Mouse (Mus musculus) CH12.LX (cell line): ENCODE data around the gene Tbc1d10a. TPM values are rescaled to one million over a fixed set of nuclear protein-coding genes. Genes with fewer than 3 reads are reported as not detected.

Experiments
- DNase-seq: peaks from one replicate; pipeline ENCODE4 v3.0.0-alpha.2; 2013; ENCODE audit errors: extremely low read depth
- H3K27ac ChIP-seq: 2 replicates; pipeline ENCODE4 v1.5.1; 2012; ENCODE audit warnings: low read depth, mild to moderate bottlenecking, control low read depth, moderate library complexity; ENCODE audit not compliant: insufficient read depth
- H3K27me3 ChIP-seq: replicated peaks from 2 replicates; pipeline ENCODE3; 2012; ENCODE audit warnings: inconsistent platforms
- H3K36me3 ChIP-seq, 2 experiments: replicated peaks in 1 of 2; 2 replicates each; pipeline versions ENCODE3 to v1.6.1; 2012; ENCODE audit warnings: inconsistent platforms in 1 of 2, low read length in 1 of 2, mild to moderate bottlenecking in 1 of 2, mixed read lengths in 1 of 2, moderate library complexity in 1 of 2; ENCODE audit not compliant: control insufficient read depth in 1 of 2, insufficient read depth in 1 of 2
- H3K4me1 ChIP-seq, 2 experiments: 2 replicates each; pipeline ENCODE4 v1.6.1; 2012; ENCODE audit warnings: inconsistent platforms in 1 of 2, moderate library complexity in 1 of 2; ENCODE audit not compliant: insufficient read depth in 2 of 2, control insufficient read depth in 1 of 2
- H3K4me2 ChIP-seq: 2 replicates; pipeline ENCODE4 v1.6.1; 2012; ENCODE audit warnings: low read depth, mild to moderate bottlenecking, control low read depth; ENCODE audit not compliant: poor library complexity, insufficient read depth, severe bottlenecking
- H3K4me3 ChIP-seq, 3 experiments: fragments of 150-350 bp in 1 of 3; sonication (generic) in 1 of 3; replicated peaks in 1 of 3; 2 replicates each; pipeline versions ENCODE3 to v1.5.1; 2011 to 2012; ENCODE audit warnings: low read depth in 2 of 3, low read length in 2 of 3, mild to moderate bottlenecking in 2 of 3, moderate library complexity in 2 of 3, control low read depth in 1 of 3, improper control_type of control experiment in 1 of 3, inconsistent platforms in 1 of 3, mixed read lengths in 1 of 3; ENCODE audit not compliant: poor library complexity in 1 of 3
- H3K79me2 ChIP-seq: replicated peaks from 2 replicates; pipeline ENCODE4 v1.6.1; 2012; ENCODE audit warnings: mild to moderate bottlenecking, moderate library complexity; ENCODE audit not compliant: control insufficient read depth, poor library complexity, insufficient read depth, severe bottlenecking; ENCODE audit errors: extremely low read depth
- H3K9ac ChIP-seq: 2 replicates; pipeline ENCODE4 v1.6.1; 2012; ENCODE audit warnings: low read depth, mild to moderate bottlenecking, control low read depth, moderate library complexity; ENCODE audit not compliant: insufficient read depth
- H3K9me3 ChIP-seq: replicated peaks from 2 replicates; pipeline ENCODE3; 2012; ENCODE audit warnings: low read length, inconsistent platforms, mixed read lengths
- CHD1 ChIP-seq: IDR thresholded peaks from 2 replicates; pipeline ENCODE4 v1.6.1; 2012; ENCODE audit warnings: low read depth, low read length, improper control_type of control experiment, inconsistent platforms
- CHD2 ChIP-seq: IDR thresholded peaks from 2 replicates; pipeline ENCODE4 v1.6.1; 2011; ENCODE audit warnings: low read length, improper control_type of control experiment
- CTCF ChIP-seq, 2 experiments: IDR thresholded peaks in 1 of 2; conservative IDR thresholded peaks in 1 of 2; 2 replicates each; pipeline ENCODE4 v1.5.1; 2011 to 2012; ENCODE audit warnings: low read depth in 2 of 2, low read length in 2 of 2, improper control_type of control experiment in 1 of 2, inconsistent platforms in 1 of 2, mild to moderate bottlenecking in 1 of 2, moderate library complexity in 1 of 2
- ELF1 ChIP-seq: IDR thresholded peaks from 2 replicates; pipeline ENCODE4 v1.6.1; 2014; ENCODE audit warnings: low read depth, mild to moderate bottlenecking, inconsistent platforms, low read length, improper control_type of control experiment
- EP300 ChIP-seq: IDR thresholded peaks from 2 replicates; pipeline ENCODE4 v1.6.1; 2011; ENCODE audit warnings: low read length, improper control_type of control experiment
- GABPA ChIP-seq: IDR thresholded peaks from 2 replicates; pipeline ENCODE4 v1.6.1; 2012; ENCODE audit warnings: low read depth, low read length, improper control_type of control experiment, inconsistent platforms; ENCODE audit not compliant: insufficient replicate concordance
- JUN ChIP-seq: IDR thresholded peaks from 2 replicates; pipeline ENCODE4 v1.6.1; 2011; ENCODE audit warnings: low read depth, mild to moderate bottlenecking, low read length, improper control_type of control experiment, moderate library complexity; ENCODE audit not compliant: insufficient read depth
- JUND ChIP-seq: conservative IDR thresholded peaks from 2 replicates; pipeline ENCODE4 v1.6.1; 2011; ENCODE audit warnings: low read depth, low read length, improper control_type of control experiment
- KAT2A ChIP-seq: IDR thresholded peaks from 2 replicates; pipeline ENCODE4 v1.6.1; 2012; ENCODE audit warnings: low read length, improper control_type of control experiment, inconsistent platforms; ENCODE audit not compliant: insufficient replicate concordance
- MAFK ChIP-seq: IDR thresholded peaks from 2 replicates; pipeline ENCODE4 v1.6.1; 2011; ENCODE audit warnings: low read length, improper control_type of control experiment; ENCODE audit not compliant: insufficient replicate concordance
- MAX ChIP-seq: IDR thresholded peaks from 2 replicates; pipeline ENCODE4 v1.6.1; 2011; ENCODE audit warnings: low read length, improper control_type of control experiment
- MEF2A ChIP-seq: IDR thresholded peaks from 2 replicates; pipeline ENCODE4 v1.6.1; 2014; ENCODE audit warnings: low read depth, mild to moderate bottlenecking, inconsistent platforms, low read length, improper control_type of control experiment, borderline replicate concordance
- MXI1 ChIP-seq: IDR thresholded peaks from 2 replicates; pipeline ENCODE4 v1.6.1; 2011; ENCODE audit warnings: mild to moderate bottlenecking, low read depth, low read length, improper control_type of control experiment
- NELFE ChIP-seq: IDR thresholded peaks from 2 replicates; pipeline ENCODE4 v1.6.1; 2011; ENCODE audit warnings: low read depth, low read length, improper control_type of control experiment
- NRF1 ChIP-seq: IDR thresholded peaks from 2 replicates; pipeline ENCODE4 v1.6.1; 2014; ENCODE audit warnings: low read depth, mild to moderate bottlenecking, inconsistent platforms, low read length, improper control_type of control experiment, moderate library complexity
- POLR2A ChIP-seq: IDR thresholded peaks from 2 replicates; pipeline ENCODE4 v1.6.1; 2011; ENCODE audit warnings: low read depth, mild to moderate bottlenecking, improper control_type of control experiment, low read length
- RAD21 ChIP-seq: IDR thresholded peaks from 2 replicates; pipeline ENCODE4 v1.6.1; 2011; ENCODE audit warnings: low read depth, mild to moderate bottlenecking, low read length, improper control_type of control experiment, moderate library complexity
- RCOR1 ChIP-seq: conservative IDR thresholded peaks from 2 replicates; pipeline ENCODE4 v1.6.1; 2012; ENCODE audit warnings: low read depth, mild to moderate bottlenecking, inconsistent platforms, low read length, improper control_type of control experiment
- SIN3A ChIP-seq: IDR thresholded peaks from 2 replicates; pipeline ENCODE4 v1.6.1; 2012; ENCODE audit warnings: low read length, improper control_type of control experiment, inconsistent platforms
- SMC3 ChIP-seq: IDR thresholded peaks from 2 replicates; pipeline ENCODE4 v1.6.1; 2011; ENCODE audit warnings: low read depth, low read length, improper control_type of control experiment
- TBP ChIP-seq: conservative IDR thresholded peaks from 2 replicates; pipeline ENCODE4 v1.6.1; 2011; ENCODE audit warnings: low read depth, low read length, improper control_type of control experiment
- TCF12 ChIP-seq: IDR thresholded peaks from 2 replicates; pipeline ENCODE4 v1.6.1; 2014; ENCODE audit warnings: low read depth, mild to moderate bottlenecking, inconsistent platforms, low read length, improper control_type of control experiment
- ZC3H11A ChIP-seq: IDR thresholded peaks from 2 replicates; pipeline ENCODE4 v1.6.1; 2012; ENCODE audit warnings: low read depth, mild to moderate bottlenecking, inconsistent platforms, low read length, improper control_type of control experiment
- ZMIZ1 ChIP-seq: IDR thresholded peaks from 2 replicates; pipeline ENCODE4 v1.6.1; 2012; ENCODE audit warnings: low read depth, mild to moderate bottlenecking, inconsistent platforms, low read length, improper control_type of control experiment
- dilution Hi-C: fragments of 300-500 bp; cut with MboI; formaldehyde crosslinking; loops from 2 replicates; pipeline ENCODE4 v1.14.3; 2020; ENCODE audit warnings: low sequenced_read_pairs; ENCODE audit not compliant: extremely low pct_unique_long_range_greater_than_20kb, extremely low pct_ligation_motif_present
- in situ Hi-C: fragments of 300-500 bp; cut with MboI; formaldehyde crosslinking; loops from 3 replicates; pipeline ENCODE4 v1.14.3; 2019; ENCODE audit warnings: low sequenced_read_pairs, low pct_ligation_motif_present, low pct_unique_long_range_greater_than_20kb, mixed read lengths
- polyA plus RNA-seq: library from polyadenylated mRNA; unstranded; fragments of >175 nt; gene quantifications from 2 replicates; pipeline ENCODE4 v1.2.1, GENCODE M21; 2012; ENCODE audit warnings: low read depth; ENCODE audit not compliant: insufficient read length
- total RNA-seq, 2 experiments: library from RNA; depleted of rRNA; stranded (reverse); fragments of 300-350 nt in 1 of 2; fragments of >200 nt in 1 of 2; gene quantifications; 2 replicates each; pipeline ENCODE4 v1.2.3; 2012 to 2014

Gene Tbc1d10a
- total and polyA plus RNA-seq, 3 experiments: 30.3 to 33.9 (median 33.5) TPM

DNA sequence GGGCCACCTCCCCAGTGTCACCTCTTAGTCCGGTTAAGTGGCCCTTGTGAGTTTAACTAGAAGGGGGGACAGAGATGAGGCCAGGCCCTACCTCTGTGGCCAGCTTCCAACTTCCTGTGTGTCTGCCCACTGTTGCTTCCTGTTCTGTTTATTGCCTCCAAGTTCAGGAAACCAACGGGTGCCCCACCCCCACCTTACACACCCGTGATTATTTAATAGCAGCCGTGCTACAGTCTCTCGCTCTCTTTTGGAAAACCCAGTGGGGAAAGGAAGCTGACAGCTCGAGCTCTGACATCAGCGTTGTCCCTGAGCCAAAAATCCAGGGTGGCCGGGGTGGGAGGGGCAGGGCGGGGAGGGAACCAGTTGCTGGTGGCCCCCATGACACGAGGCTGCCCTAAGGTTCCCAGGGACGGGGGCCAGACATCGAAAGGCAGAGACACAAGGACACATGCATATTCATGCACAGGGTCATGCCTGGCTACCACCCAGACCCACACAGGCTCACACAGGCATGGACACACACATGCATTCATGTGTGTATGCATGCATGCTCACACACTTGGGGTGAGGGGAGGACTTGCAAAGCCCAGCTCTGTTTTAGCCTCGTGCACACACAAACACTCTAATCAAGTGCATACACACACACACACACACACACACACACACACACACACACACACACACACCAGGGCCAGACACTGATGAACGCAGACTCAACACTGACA is 74.0 kb downstream of the Tbc1d10a start:
- Histone ChIP-seq H3K9me3 (no peaks in the 10 kb centered on the region), H3K4me3 (no peak overlapping the region), H3K9ac (no peak overlapping the region), H3K79me2 (no peaks in the 10 kb centered on the region), H3K36me3 (no peaks in the 10 kb centered on the region), H3K27ac (no peak overlapping the region), H3K4me1 (peaks cover 29 to 66% of the 10 kb centered on the region in 2 experiments), H3K27me3 (peaks cover 19% of the 10 kb centered on the region), H3K4me2 (no peak overlapping the region)
- dilution Hi-C loops (no loop called here), in situ Hi-C loops (loop anchor here (25.0 kb wide), 1 partner anchor 577 kb away; the partner anchor contains the start of gene Nf2)
- DNase-seq: no peak
- TF ChIP-seq JUN: no peak
- no peak for TF ChIP-seq TCF12
- no peak for TF ChIP-seq NELFE
- TF ChIP-seq CHD2: no peak

DNA sequence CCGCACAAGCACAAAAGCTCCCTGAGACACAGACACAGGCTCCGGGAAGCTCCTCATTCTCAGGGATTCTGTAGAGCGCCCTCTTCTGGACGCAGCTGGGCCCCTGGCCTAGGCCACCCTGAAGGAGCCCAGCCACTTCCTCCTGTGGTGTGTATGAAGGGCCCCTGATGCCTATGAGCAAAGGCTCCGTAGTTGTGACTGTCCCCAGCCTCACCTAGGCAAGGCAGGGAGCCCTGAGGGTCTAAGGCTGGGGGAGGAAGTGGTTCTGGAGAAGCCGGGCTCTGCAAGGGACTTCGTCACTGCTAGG is 74.6 kb downstream of the Tbc1d10a start:
- Histone ChIP-seq H3K4me2 (no peak overlapping the region), H3K9me3 (no peaks in the 10 kb centered on the region), H3K9ac (no peak overlapping the region), H3K4me1 (peaks cover 29 to 70% of the 10 kb centered on the region in 2 experiments), H3K79me2 (no peaks in the 10 kb centered on the region), H3K36me3 (no peaks in the 10 kb centered on the region), H3K4me3 (no peak overlapping the region), H3K27me3 (peaks cover 23% of the 10 kb centered on the region), H3K27ac (no peak overlapping the region)
- in situ Hi-C loops: loop anchor here (25.0 kb wide), 1 partner anchor 576 kb away; the partner anchor contains the start of gene Nf2
- peak; percentile 70 for DNase-seq
- dilution Hi-C loops: no loop called here
- TF ChIP-seq MXI1 (no peak), POLR2A (no peak), CTCF (conservative IDR thresholded peaks at IDR 0.05 in 1 of 2, IDR thresholded peaks at IDR 0.05 in 1 of 2; ENCODE audit: low read depth in 2 of 2, low read length in 2 of 2) (peak; percentile 30 to 62; a peak in 3 of 4 replicates), NELFE (no peak), GABPA (no peak), RCOR1 (no peak), TCF12 (no peak), NRF1 (no peak), JUN (no peak), KAT2A (no peak), MEF2A (no peak), MAX (no peak), CHD1 (no peak), MAFK (no peak), CHD2 (no peak), RAD21 (no peak; the same call in 1 of the 2 replicates), SIN3A (no peak), ZC3H11A (no peak), TBP (no peak), EP300 (no peak), JUND (no peak), SMC3 (peak; percentile 47), ELF1 (0 out of 2 replicates have a peak, but pooled peaks have one; percentile 19), ZMIZ1 (no peak)
